Mouse (Mus musculus) kidney, embryonic 14.5 days (tissue): Measurements from ENCODE around the gene Phyh. TPM values are rescaled to one million over a fixed set of nuclear protein-coding genes. Genes with fewer than 3 reads are reported as not detected.

Experiments used
- ATAC-seq: fragments of 200-750 bp; cut with Nextera tagmentation; 2 replicates; pipeline ENCODE4 v1.8.0; 2017; ENCODE audit warnings: moderate number of reproducible peaks, mild to moderate bottlenecking, moderate TSS enrichment, moderate library complexity; ENCODE audit not compliant: low FRiP score, low TSS enrichment
- H3K27ac ChIP-seq: fragments of 300-500 bp; sonication (generic); 2 replicates; pipeline ENCODE4 v1.5.1; 2014; ENCODE audit warnings: low read depth, mild to moderate bottlenecking, low read length, moderate library complexity, mixed read lengths
- H3K27me3 ChIP-seq: fragments of 300-500 bp; sonication (generic); 2 replicates; pipeline ENCODE4 v1.6.1; 2014; ENCODE audit warnings: mild to moderate bottlenecking, low read length; ENCODE audit not compliant: control insufficient read depth, insufficient read depth
- H3K36me3 ChIP-seq: fragments of 300-500 bp; sonication (generic); 2 replicates; pipeline ENCODE4 v1.6.1; 2014; ENCODE audit warnings: low read length, mixed read lengths; ENCODE audit not compliant: control insufficient read depth, insufficient read depth
- H3K4me1 ChIP-seq: fragments of 300-500 bp; sonication (generic); 2 replicates; pipeline ENCODE4 v1.6.1; 2014; ENCODE audit warnings: low read length, mixed read lengths; ENCODE audit not compliant: control insufficient read depth, insufficient read depth
- H3K4me2 ChIP-seq: fragments of 300-500 bp; sonication (generic); replicated peaks from 2 replicates; pipeline ENCODE4 v1.6.1; 2014; ENCODE audit warnings: low read depth, mild to moderate bottlenecking, low read length
- H3K4me3 ChIP-seq: fragments of 300-500 bp; sonication (generic); 2 replicates; pipeline ENCODE4 v1.5.1; 2014; ENCODE audit warnings: mild to moderate bottlenecking, low read length
- H3K9ac ChIP-seq: fragments of 300-500 bp; sonication (generic); 2 replicates; pipeline ENCODE4 v1.6.1; 2014; ENCODE audit warnings: low read depth, mild to moderate bottlenecking, low read length, moderate library complexity
- H3K9me3 ChIP-seq: fragments of 300-500 bp; sonication (generic); 2 replicates; pipeline ENCODE4 v1.6.1; 2016; ENCODE audit warnings: low read length; ENCODE audit not compliant: control insufficient read depth
- WGBS: fragments of 180-500 bp; shearing (Covaris S2); extraction: QIAGEN DNeasy Blood & Tissue Kit; methylation state at CpG from one replicate; pipeline ENCODE4 v1.1.7; 2014; 5-methylcytosine and 5-hydroxymethylcytosine counted together
- polyA plus RNA-seq: library from polyadenylated mRNA; unstranded; fragments of >200 nt; fragmentation: Nextera tagmentation; extraction: Ambion mirVana; gene quantifications from 2 replicates; pipeline ENCODE4 v1.2.1, GENCODE M21; 2014

The Phyh gene
- polyA plus RNA-seq, 1 experiment from 2014 or later, result 43.4 TPM

DNA sequence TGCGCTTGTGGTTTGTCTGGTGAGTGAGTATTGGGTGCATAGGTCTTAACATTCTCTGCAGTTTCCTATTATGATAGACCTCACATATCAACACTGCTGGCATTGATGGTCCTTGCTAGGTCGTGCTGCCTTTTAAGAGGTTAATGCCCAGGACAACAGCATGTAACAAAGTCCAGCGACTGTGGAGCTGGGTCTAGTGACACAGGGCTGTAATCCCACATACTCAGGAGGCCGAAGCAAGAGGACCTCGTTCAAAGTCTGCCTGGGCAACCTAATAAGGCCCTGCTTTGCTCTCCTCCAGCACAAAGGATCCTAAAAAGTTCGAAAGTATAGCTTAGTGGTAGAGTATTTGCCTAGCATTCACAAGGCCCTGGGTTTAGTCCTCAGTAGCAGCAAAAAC, 8.9 kb upstream of the Phyh start:
- peaks cover 40% of the 10 kb centered on the region for H3K36me3 ChIP-seq
- H3K27ac ChIP-seq, result no peak overlapping the region
- H3K9ac ChIP-seq, result no peak overlapping the region
- no peak for ATAC-seq
- no peaks in the 10 kb centered on the region for H3K4me1 ChIP-seq
- no peak overlapping the region for H3K4me2 ChIP-seq
- WGBS, result 67% methylated on average over 6 of the region's 6 CpGs
- H3K27me3 ChIP-seq, result no peaks in the 10 kb centered on the region
- H3K9me3 ChIP-seq, result no peaks in the 10 kb centered on the region
- H3K4me3 ChIP-seq, result no peak overlapping the region

DNA sequence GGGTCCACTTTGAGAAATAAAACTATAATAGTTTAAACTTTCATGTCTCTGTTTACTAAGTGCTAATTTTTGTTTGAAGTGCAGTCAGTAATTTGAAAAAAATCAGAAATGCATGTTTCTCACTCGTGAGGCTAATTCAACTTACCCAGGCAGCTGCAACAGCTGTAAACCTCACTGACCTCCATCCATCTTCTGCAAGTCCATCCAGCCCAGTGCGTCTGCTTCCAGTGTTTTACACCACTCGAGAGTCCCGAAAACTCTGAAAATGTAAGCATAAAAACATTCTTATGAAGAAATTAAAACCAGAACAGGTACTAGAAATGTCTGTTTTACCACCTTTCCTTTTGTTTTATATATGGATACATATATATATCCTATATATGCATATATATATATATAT, 8.3 kb upstream of the Phyh start:
- Histone ChIP-seq H3K27me3 (no peaks in the 10 kb centered on the region), H3K4me3 (no peak overlapping the region), H3K9me3 (no peaks in the 10 kb centered on the region), H3K4me1 (no peaks in the 10 kb centered on the region), H3K9ac (no peak overlapping the region), H3K36me3 (peaks cover 34% of the 10 kb centered on the region), H3K4me2 (no peak overlapping the region), H3K27ac (no peak overlapping the region)
- WGBS, result 29% methylated on average over 4 of the region's 4 CpGs
- ATAC-seq, result no peak

DNA sequence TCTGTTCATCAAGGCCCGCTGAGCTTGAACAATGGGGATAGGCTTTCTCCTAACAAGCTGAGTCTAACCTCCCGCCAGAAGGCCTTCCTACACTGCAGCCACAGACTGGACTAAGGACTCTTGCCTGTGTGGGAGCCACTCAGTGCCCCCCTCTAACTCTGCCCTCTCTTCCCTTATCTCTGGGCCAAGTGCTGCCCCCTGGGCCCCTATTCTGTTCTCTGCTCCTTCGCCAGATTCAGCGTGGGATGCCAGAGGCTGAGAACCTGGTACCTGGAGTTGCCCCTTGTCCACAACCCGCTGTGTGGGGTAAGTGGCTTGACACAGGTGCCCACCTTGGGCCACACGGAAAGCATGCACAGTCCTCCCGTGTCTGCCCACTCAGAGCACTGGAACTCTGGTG, 4.9 kb upstream of the Phyh start:
- ATAC-seq, result no peak
- Histone ChIP-seq H3K9me3 (no peaks in the 10 kb centered on the region), H3K36me3 (peaks cover 1% of the 10 kb centered on the region; the same call in 1 of the 2 replicates), H3K4me3 (no peak overlapping the region), H3K27ac (no peak overlapping the region), H3K9ac (no peak overlapping the region), H3K27me3 (no peaks in the 10 kb centered on the region), H3K4me2 (no peak overlapping the region), H3K4me1 (peaks cover 6% of the 10 kb centered on the region; the same call in 1 of the 2 replicates)
- WGBS, result 87% methylated on average over 7 of the region's 7 CpGs

DNA sequence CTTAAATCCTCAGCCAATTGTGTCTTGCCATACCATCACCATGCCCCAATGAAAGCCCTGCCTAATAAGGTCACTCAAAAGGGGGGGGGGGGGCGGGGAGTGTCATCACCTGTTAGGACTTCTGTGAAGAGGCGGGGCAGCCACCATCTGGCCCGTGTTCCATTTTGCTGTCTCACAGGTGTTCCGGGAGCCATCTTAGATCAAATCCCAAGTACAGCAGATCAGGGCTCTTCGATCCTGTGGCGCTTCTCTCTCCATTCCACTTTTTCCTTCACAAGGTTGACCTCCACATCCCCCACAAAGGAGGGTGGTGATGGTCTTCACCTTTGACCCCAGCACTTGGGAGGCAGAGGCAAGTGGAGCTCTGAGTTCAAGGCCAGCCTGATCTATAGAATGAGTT, 2.8 kb upstream of the Phyh start:
- H3K4me1 ChIP-seq, result peaks cover 6% of the 10 kb centered on the region; the same call in 1 of the 2 replicates
- no peak overlapping the region for H3K4me2 ChIP-seq
- no peak overlapping the region for H3K27ac ChIP-seq
- no peaks in the 10 kb centered on the region for H3K36me3 ChIP-seq
- H3K4me3 ChIP-seq, result no peak overlapping the region
- no peaks in the 10 kb centered on the region for H3K9me3 ChIP-seq
- no peak overlapping the region for H3K9ac ChIP-seq
- WGBS, result 74% methylated on average over 6 of the region's 6 CpGs
- ATAC-seq, result no peak
- no peaks in the 10 kb centered on the region for H3K27me3 ChIP-seq

DNA sequence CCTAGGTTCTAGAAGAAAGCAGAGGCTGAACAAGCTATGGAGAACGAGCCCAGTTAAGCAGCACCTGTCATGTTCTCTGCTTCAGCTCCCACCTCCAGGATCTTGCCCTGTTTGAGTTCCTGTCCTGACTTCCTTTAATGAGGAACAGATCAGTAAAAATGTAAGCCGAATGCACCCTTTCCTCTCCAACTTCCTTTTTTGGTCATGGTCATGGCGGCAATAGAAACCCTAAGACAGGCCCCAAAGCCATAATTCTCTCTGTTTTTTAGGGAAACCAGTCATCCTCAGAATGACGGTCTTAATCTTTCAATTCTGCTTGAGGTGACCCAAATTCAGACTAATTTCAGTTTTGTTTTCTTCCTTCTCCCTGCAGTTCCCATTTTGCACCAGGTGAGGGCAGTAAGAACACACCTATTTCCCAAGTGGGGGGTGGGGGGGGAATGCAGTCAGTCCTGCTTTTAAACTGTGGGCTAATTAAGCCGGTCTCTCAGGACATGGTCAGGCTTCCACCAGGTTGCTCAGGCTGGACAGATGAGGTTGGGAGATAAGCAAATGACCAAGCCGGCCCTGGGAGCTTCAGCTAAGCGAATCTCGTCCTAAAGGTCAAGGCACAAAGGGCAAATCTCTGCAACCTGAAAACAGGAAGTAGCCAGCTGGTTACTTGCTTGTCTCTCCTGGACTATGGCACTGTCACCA, 1.3 kb upstream of the Phyh start:
- no peak overlapping the region for H3K4me3 ChIP-seq

DNA sequence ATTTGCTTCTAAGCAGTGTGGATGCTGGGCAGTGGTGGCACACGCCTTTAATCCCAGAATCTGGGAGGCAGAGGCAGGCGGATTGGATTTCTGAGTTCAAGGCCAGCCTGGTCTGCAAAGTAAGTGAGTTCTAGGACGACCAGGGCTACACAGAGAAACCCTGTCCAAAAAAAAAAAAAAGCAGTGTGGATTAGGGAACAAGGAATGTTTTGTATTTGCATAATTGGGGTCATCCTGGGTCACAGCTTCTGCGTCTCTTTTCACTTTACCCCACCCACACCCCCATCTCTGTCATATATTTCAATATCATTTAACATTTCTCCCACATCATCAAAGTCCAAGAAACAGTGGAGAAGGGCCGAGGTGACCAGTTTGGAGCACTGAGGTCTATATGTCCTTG, 2.2 kb downstream of the Phyh start:
- Histone ChIP-seq H3K27me3 (no peaks in the 10 kb centered on the region), H3K4me2 (no peak overlapping the region), H3K9ac (no peak overlapping the region), H3K4me3 (no peak overlapping the region), H3K9me3 (no peaks in the 10 kb centered on the region), H3K27ac (no peak overlapping the region), H3K4me1 (peaks cover 6% of the 10 kb centered on the region; the same call in 1 of the 2 replicates), H3K36me3 (no peaks in the 10 kb centered on the region)
- ATAC-seq, result no peak
- WGBS, result 77% methylated on average over 5 of the region's 5 CpGs

More for the DNA sequence above, 1.3 kb upstream of the Phyh start:
- ATAC-seq, result peak; percentile 41; the same call in 1 of the 2 replicates
- no peak overlapping the region for H3K9ac ChIP-seq
- WGBS, result 13% methylated on average over 8 of the region's 8 CpGs
- H3K9me3 ChIP-seq, result no peaks in the 10 kb centered on the region
- peaks cover 6% of the 10 kb centered on the region; the same call in 1 of the 2 replicates for H3K4me1 ChIP-seq
- H3K27ac ChIP-seq, result no peak overlapping the region
- no peaks in the 10 kb centered on the region for H3K36me3 ChIP-seq
- peak overlapping the region; percentile 25; the same call in 1 of the 2 replicates for H3K4me2 ChIP-seq
- H3K27me3 ChIP-seq, result no peaks in the 10 kb centered on the region

DNA sequence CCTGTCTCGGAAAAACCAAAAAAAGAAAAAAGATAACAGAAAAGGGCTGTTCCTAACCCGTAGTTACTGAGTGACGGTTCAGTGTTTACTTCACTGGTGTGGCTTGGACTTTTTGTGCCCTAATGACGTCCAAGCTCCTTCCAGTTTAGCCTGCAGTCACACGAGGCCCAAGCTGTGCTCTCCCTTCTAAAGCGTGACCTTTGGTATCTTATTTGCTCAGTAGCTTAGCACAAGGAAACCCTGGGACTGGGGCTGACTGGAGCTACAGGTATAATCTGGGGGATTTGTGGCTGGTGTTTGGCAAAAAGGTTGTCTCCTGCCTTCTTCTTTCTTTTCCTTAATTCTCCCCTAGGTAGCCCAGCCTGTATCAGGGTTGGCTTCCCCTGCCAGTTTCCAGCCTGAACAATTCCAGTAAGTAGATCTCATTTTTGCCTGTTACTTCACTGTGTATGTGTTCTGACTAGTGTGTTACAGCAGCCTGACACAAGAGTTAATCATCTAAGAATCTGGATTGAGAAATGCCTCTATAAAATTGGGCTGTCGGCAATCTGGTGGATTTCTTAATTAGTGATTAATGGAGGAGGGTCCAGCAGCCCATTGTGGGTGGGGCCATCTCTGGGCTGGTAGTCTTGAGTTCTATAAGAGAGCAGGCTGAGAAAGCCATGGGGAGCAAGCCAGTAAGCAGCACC, 3.8 kb downstream of the Phyh start:
- no peak overlapping the region for H3K4me3 ChIP-seq
- no peak overlapping the region for H3K4me2 ChIP-seq
- H3K9ac ChIP-seq, result no peak overlapping the region
- no peak for ATAC-seq
- no peaks in the 10 kb centered on the region for H3K36me3 ChIP-seq
- no peak overlapping the region for H3K27ac ChIP-seq
- no peaks in the 10 kb centered on the region for H3K9me3 ChIP-seq
- no peaks in the 10 kb centered on the region for H3K4me1 ChIP-seq
- WGBS, result 63% methylated on average over 7 of the region's 7 CpGs
- H3K27me3 ChIP-seq, result no peaks in the 10 kb centered on the region

DNA sequence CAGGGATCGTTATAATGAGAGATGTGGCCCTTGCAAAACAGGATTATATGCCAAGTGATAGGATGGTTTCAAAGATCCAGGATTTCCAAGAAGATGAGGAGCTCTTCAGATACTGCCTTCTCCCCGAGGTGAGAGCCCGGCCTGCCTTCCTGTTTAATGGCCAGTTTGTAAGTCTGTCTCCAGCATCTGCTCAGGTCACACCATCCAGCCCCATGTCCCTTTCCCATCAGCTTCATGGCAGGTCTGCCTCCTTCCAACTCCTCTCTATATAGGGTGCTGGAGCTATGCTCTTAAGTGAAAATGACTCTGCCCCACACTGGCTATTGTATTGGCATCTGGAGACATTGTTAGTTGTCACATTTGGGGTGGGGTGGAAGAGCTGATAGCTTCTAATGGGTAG, 8.6 kb downstream of the Phyh start:
- Histone ChIP-seq H3K36me3 (no peaks in the 10 kb centered on the region), H3K4me2 (no peak overlapping the region), H3K27ac (no peak overlapping the region), H3K9ac (no peak overlapping the region), H3K4me1 (no peaks in the 10 kb centered on the region), H3K4me3 (no peak overlapping the region), H3K9me3 (no peaks in the 10 kb centered on the region), H3K27me3 (no peaks in the 10 kb centered on the region)
- no peak for ATAC-seq
- WGBS, result 91% methylated on average over 3 of the region's 3 CpGs

DNA sequence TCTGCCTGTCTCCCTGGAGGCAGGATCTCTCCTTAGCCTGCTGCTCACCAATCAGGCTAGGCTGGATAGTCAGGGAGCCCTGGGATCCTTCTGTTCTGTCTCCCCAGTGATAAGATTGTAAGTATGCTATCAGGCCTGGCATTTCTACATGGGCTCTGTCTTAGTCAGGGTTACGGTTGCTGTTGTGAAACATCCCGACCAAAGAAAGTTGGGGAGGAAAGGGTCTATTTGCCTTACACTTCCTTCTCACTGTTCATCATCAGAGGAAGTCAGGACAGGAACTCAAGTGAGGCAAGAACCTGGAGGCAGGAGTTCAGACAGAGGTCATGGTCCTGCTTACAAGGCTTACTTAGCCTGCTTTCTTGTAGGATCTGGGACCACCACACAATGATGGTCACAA, 10.4 kb downstream of the Phyh start:
- Histone ChIP-seq H3K36me3 (no peaks in the 10 kb centered on the region), H3K27ac (no peak overlapping the region)

More for the DNA sequence above, 10.4 kb downstream of the Phyh start:
- Histone ChIP-seq H3K27me3 (no peaks in the 10 kb centered on the region), H3K4me2 (no peak overlapping the region), H3K9ac (no peak overlapping the region), H3K4me1 (no peaks in the 10 kb centered on the region), H3K4me3 (no peak overlapping the region), H3K9me3 (no peaks in the 10 kb centered on the region)
- 79% methylated on average over 2 of the region's 2 CpGs for WGBS
- ATAC-seq, result no peak
